Mouse (Mus musculus) kidney, adult 10 weeks (tissue): ENCODE data around the gene Scgb1a1. TPM values are rescaled to one million over a fixed set of nuclear protein-coding genes. Genes with fewer than 3 reads are reported as not detected.

ENCODE experiments used
- polyA plus RNA-seq: library from polyadenylated mRNA; stranded (reverse); fragments of 350-450 nt; fragmentation: Illumina TruSeq; extraction: RNeasy Lipid Tissue Mini Kit (QIAGEN cat#74804); gene quantifications from one replicate; pipeline ENCODE4 v1.2.3, GENCODE M21; 2014; ENCODE audit warnings: low read depth, low replicate concordance

The Scgb1a1 gene
- not detected for polyA plus RNA-seq

DNA sequence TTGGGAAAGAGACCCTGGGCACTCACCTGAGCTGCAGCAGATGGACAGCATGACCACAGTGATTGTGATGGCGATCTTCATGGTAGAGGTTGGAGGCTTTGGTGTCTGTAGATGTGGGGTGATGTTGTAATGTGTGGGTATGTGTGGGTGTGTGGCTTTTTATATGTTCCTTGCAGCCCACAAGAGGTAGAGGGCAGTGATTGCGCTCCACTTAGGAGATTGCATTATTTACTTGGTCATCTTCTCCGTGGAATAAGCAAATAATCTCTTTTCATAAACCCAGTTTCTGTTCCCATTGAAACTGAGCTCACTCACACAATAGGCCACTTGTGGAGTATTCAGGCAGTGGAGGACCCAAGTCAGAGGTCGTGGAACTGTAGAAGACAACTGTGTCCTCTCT is at the start of gene Scgb1a1:
Gene Scgb1a1, minus strand, starts transcription at position 138 of the 400 bp plus-strand sequence.

GRCm38 (mm10) chr19:9135512-9136331 is 48.0 kb upstream of the Scgb1a1 start, which contains the start of gene Asrgl1:
Asrgl1 (minus strand) TSS chr19:9135636.

Other genes with a start within 250 kb of the Scgb1a1 start
- not detected for gene Gng3, start 248.8 kb downstream of the Scgb1a1 start, polyA plus RNA-seq
- gene Lrrn4cl, start 237.2 kb downstream of the Scgb1a1 start, polyA plus RNA-seq = 0.69 TPM
- gene Ubxn1, start 216.5 kb downstream of the Scgb1a1 start, polyA plus RNA-seq = 17.7 TPM
- 6.6 TPM for gene Uqcc3, start 207.0 kb downstream of the Scgb1a1 start, polyA plus RNA-seq
- gene Lbhd1, start 204.2 kb downstream of the Scgb1a1 start, polyA plus RNA-seq = 56.4 TPM
- gene Gm49403, start 204.0 kb downstream of the Scgb1a1 start, polyA plus RNA-seq = not detected
- gene 1810009A15Rik, start 199.1 kb downstream of the Scgb1a1 start, polyA plus RNA-seq = 17.3 TPM
- not detected for gene Gm49416, start 199.0 kb downstream of the Scgb1a1 start, polyA plus RNA-seq
- 0.32 TPM for gene Ints5, start 195.0 kb downstream of the Scgb1a1 start, polyA plus RNA-seq
- gene Ganab, start 189.9 kb downstream of the Scgb1a1 start, polyA plus RNA-seq = 80.0 TPM
- gene B3gat3, start 167.6 kb downstream of the Scgb1a1 start, polyA plus RNA-seq = 5.2 TPM
- 0.40 TPM for gene Rom1, start 158.6 kb downstream of the Scgb1a1 start, polyA plus RNA-seq
- gene Eml3, start 158.4 kb downstream of the Scgb1a1 start, polyA plus RNA-seq = 2.1 TPM
- 47.2 TPM for gene Mta2, start 146.1 kb downstream of the Scgb1a1 start, polyA plus RNA-seq
- gene Tut1, start 134.1 kb downstream of the Scgb1a1 start, polyA plus RNA-seq = 2.3 TPM
- gene Eef1g, start 120.9 kb downstream of the Scgb1a1 start, polyA plus RNA-seq = 56.6 TPM
- 25.5 TPM for gene Ahnak, start 98.7 kb downstream of the Scgb1a1 start, polyA plus RNA-seq
- 10.5 TPM for gene Asrgl1, start 47.7 kb upstream of the Scgb1a1 start, polyA plus RNA-seq